Mouse (Mus musculus) intestine, embryonic 14.5 days (tissue): Measurements from ENCODE around the gene Ifitm6. TPM values are rescaled to one million over a fixed set of nuclear protein-coding genes. Genes with fewer than 3 reads are reported as not detected.
"Not testable (repeated sequence)": the region's sequence is repeated elsewhere in the genome, so short reads cannot be mapped to it uniquely, and the experiment has no call there.

ENCODE experiments used
- ATAC-seq: fragments of 200-750 bp; cut with Nextera tagmentation; replicated peaks from 2 replicates; pipeline ENCODE4 v1.8.0; 2017; ENCODE audit warnings: low read depth, moderate number of reproducible peaks, moderate TSS enrichment, moderate library complexity; ENCODE audit not compliant: low FRiP score, low TSS enrichment
- DNase-seq: peaks from one replicate; pipeline ENCODE4 v3.0.0-alpha.2; 2018; ENCODE audit warnings: low spot score
- H3K27ac ChIP-seq: fragments of 300-500 bp; sonication (generic); 2 replicates; pipeline ENCODE4 v1.5.1; 2014; ENCODE audit warnings: low read depth, mild to moderate bottlenecking, control low read depth
- H3K27me3 ChIP-seq: fragments of 300-500 bp; sonication (generic); replicated peaks from 2 replicates; pipeline ENCODE4 v1.6.1; 2014; ENCODE audit warnings: low read length, control low read depth; ENCODE audit not compliant: control insufficient read depth, insufficient read depth
- H3K36me3 ChIP-seq: fragments of 300-500 bp; sonication (generic); 2 replicates; pipeline ENCODE4 v1.6.1; 2014; ENCODE audit warnings: low read length, control low read depth; ENCODE audit not compliant: control insufficient read depth, insufficient read depth
- H3K4me1 ChIP-seq: fragments of 300-500 bp; sonication (generic); replicated peaks from 2 replicates; pipeline ENCODE4 v1.6.1; 2014; ENCODE audit warnings: low read length, control low read depth, mixed read lengths; ENCODE audit not compliant: control insufficient read depth, insufficient read depth
- H3K4me2 ChIP-seq: fragments of 300-500 bp; sonication (generic); 2 replicates; pipeline ENCODE4 v1.6.1; 2014; ENCODE audit warnings: low read length
- H3K4me3 ChIP-seq: fragments of 300-500 bp; sonication (generic); 2 replicates; pipeline ENCODE4 v1.5.1; 2014; ENCODE audit warnings: low read depth, low read length, control low read depth, mixed read lengths
- H3K9ac ChIP-seq: fragments of 300-500 bp; sonication (generic); 2 replicates; pipeline ENCODE4 v1.6.1; 2014; ENCODE audit warnings: mild to moderate bottlenecking, low read length
- H3K9me3 ChIP-seq: fragments of 300-500 bp; sonication (generic); 2 replicates; pipeline ENCODE4 v1.6.1; 2016; ENCODE audit warnings: low read length, control low read depth; ENCODE audit not compliant: control insufficient read depth
- WGBS: fragments of 180-500 bp; shearing (Covaris S2); extraction: QIAGEN DNeasy Blood & Tissue Kit; methylation state at CpG from one replicate; pipeline ENCODE4 v1.1.7; 2014; 5-methylcytosine and 5-hydroxymethylcytosine counted together
- polyA plus RNA-seq: library from polyadenylated mRNA; unstranded; fragments of >200 nt; fragmentation: Nextera tagmentation; extraction: Ambion mirVana; gene quantifications from 2 replicates; pipeline ENCODE4 v1.2.1, GENCODE M21; 2014

The Ifitm6 gene
- polyA plus RNA-seq, 1 experiment from 2014 or later: 1.2 TPM

- WGBS: 89% methylated on average over 14 of the region's 14 CpGs
- no peaks in the 10 kb centered on the region for H3K4me1 ChIP-seq
- no peaks in the 10 kb centered on the region for H3K27me3 ChIP-seq
- no peak overlapping the region for H3K9ac ChIP-seq
- no peak for ATAC-seq
- H3K36me3 ChIP-seq: no peaks in the 10 kb centered on the region
- no peaks in the 10 kb centered on the region for H3K9me3 ChIP-seq
- no peak overlapping the region for H3K4me3 ChIP-seq
- DNase-seq: no peak
- H3K27ac ChIP-seq: no peak overlapping the region
- H3K4me2 ChIP-seq: no peak overlapping the region
These were observed 26.5 kb downstream of the Ifitm6 start for GRCm38 (mm10) chr7:140991117-140991689.

GRCm38 (mm10) chr7:140990622-140991021 lies 27.1 kb downstream of the Ifitm6 start:
- no peaks in the 10 kb centered on the region for H3K27me3 ChIP-seq
- DNase-seq (no peak), ATAC-seq (no peak)
- H3K4me3 ChIP-seq: no peak overlapping the region
- H3K9me3 ChIP-seq: no peaks in the 10 kb centered on the region
- WGBS: 68% methylated on average over 5 of the region's 5 CpGs
- H3K36me3 ChIP-seq: no peaks in the 10 kb centered on the region
- no peak overlapping the region for H3K27ac ChIP-seq
- H3K4me1 ChIP-seq: no peaks in the 10 kb centered on the region
- H3K9ac ChIP-seq: no peak overlapping the region
- no peak overlapping the region for H3K4me2 ChIP-seq

GRCm38 (mm10) chr7:140990185-140990584 lies 27.5 kb downstream of the Ifitm6 start:
- Histone ChIP-seq H3K4me2 (no peak overlapping the region), H3K36me3 (no peaks in the 10 kb centered on the region), H3K4me3 (no peak overlapping the region), H3K27me3 (no peaks in the 10 kb centered on the region), H3K9me3 (no peaks in the 10 kb centered on the region), H3K9ac (no peak overlapping the region), H3K27ac (no peak overlapping the region), H3K4me1 (no peaks in the 10 kb centered on the region)
- ATAC-seq (peak; percentile 19; the same call in 1 of the 2 replicates), DNase-seq (no peak)
- WGBS: 54% methylated on average over 6 of the region's 6 CpGs

- no peaks in the 10 kb centered on the region for H3K4me1 ChIP-seq
- DNase-seq (no peak), ATAC-seq (no peak)
- H3K9me3 ChIP-seq: no peaks in the 10 kb centered on the region
- H3K4me2 ChIP-seq: no peak overlapping the region
- no peak overlapping the region for H3K9ac ChIP-seq
- no peaks in the 10 kb centered on the region for H3K36me3 ChIP-seq
- H3K27ac ChIP-seq: no peak overlapping the region
- H3K4me3 ChIP-seq: no peak overlapping the region
- 73% methylated on average over 4 of the region's 4 CpGs for WGBS
- no peaks in the 10 kb centered on the region for H3K27me3 ChIP-seq
These were observed 28.7 kb downstream of the Ifitm6 start for GRCm38 (mm10) chr7:140989022-140989421.

- Histone ChIP-seq H3K36me3 (no peaks in the 10 kb centered on the region), H3K4me3 (no peak overlapping the region), H3K9me3 (no peaks in the 10 kb centered on the region), H3K4me2 (no peak overlapping the region), H3K27ac (no peak overlapping the region), H3K4me1 (no peaks in the 10 kb centered on the region), H3K27me3 (no peaks in the 10 kb centered on the region), H3K9ac (no peak overlapping the region)
- DNase-seq (no peak), ATAC-seq (no peak)
- 81% methylated on average over 17 of the region's 17 CpGs for WGBS
These were observed 30.3 kb downstream of the Ifitm6 start for GRCm38 (mm10) chr7:140987182-140988138.

- DNase-seq (no peak), ATAC-seq (no peak)
- WGBS: 92% methylated on average over 7 of the region's 7 CpGs
- Histone ChIP-seq H3K4me2 (no peak overlapping the region), H3K9ac (no peak overlapping the region), H3K4me1 (no peaks in the 10 kb centered on the region), H3K9me3 (no peaks in the 10 kb centered on the region), H3K36me3 (no peaks in the 10 kb centered on the region), H3K27ac (no peak overlapping the region), H3K27me3 (no peaks in the 10 kb centered on the region), H3K4me3 (no peak overlapping the region)
These were observed 34.8 kb downstream of the Ifitm6 start for GRCm38 (mm10) chr7:140982971-140983370.

GRCm38 (mm10) chr7:140981704-140982103 lies 36.0 kb downstream of the Ifitm6 start:
- no peak overlapping the region for H3K9ac ChIP-seq
- H3K4me2 ChIP-seq: no peak overlapping the region
- ATAC-seq (no peak), DNase-seq (no peak)
- H3K4me1 ChIP-seq: no peaks in the 10 kb centered on the region
- H3K27ac ChIP-seq: no peak overlapping the region
- 86% methylated on average over 8 of the region's 8 CpGs for WGBS
- H3K27me3 ChIP-seq: no peaks in the 10 kb centered on the region
- H3K4me3 ChIP-seq: no peak overlapping the region
- H3K36me3 ChIP-seq: no peaks in the 10 kb centered on the region
- H3K9me3 ChIP-seq: no peaks in the 10 kb centered on the region

GRCm38 (mm10) chr7:140976720-140977119 lies 41.0 kb downstream of the Ifitm6 start:
- not testable (repeated sequence) for H3K9me3 ChIP-seq, DNase-seq, H3K27me3 ChIP-seq, H3K36me3 ChIP-seq, H3K4me2 ChIP-seq, H3K9ac ChIP-seq, H3K4me3 ChIP-seq, ATAC-seq, H3K27ac ChIP-seq
- peaks cover 22% of the 10 kb centered on the region for H3K4me1 ChIP-seq
- WGBS: 92% methylated on average over 9 of the region's 9 CpGs
